Mouse (Mus musculus) limb, embryonic 11.5 days (tissue): ENCODE data around the gene Rnf181. TPM values are rescaled to one million over a fixed set of nuclear protein-coding genes. Genes with fewer than 3 reads are reported as not detected.

Source experiments
- ATAC-seq: fragments of 200-750 bp; cut with Nextera tagmentation; 2 replicates; pipeline ENCODE4 v1.8.0; 2017; ENCODE audit warnings: low read depth; ENCODE audit not compliant: insufficient number of reproducible peaks, low FRiP score, low TSS enrichment
- DNase-seq: peaks from one replicate; pipeline ENCODE4 v3.0.0-alpha.2; 2015; ENCODE audit warnings: low spot score
- H3K27ac ChIP-seq: fragments of 300-500 bp; sonication (generic); replicated peaks from 2 replicates; pipeline ENCODE4 v1.5.1; 2014; ENCODE audit warnings: low read depth, mild to moderate bottlenecking, low read length
- H3K27me3 ChIP-seq: fragments of 300-500 bp; sonication (generic); 2 replicates; pipeline ENCODE4 v1.6.1; 2014; ENCODE audit warnings: mild to moderate bottlenecking, low read length, mixed read lengths; ENCODE audit not compliant: control insufficient read depth, insufficient read depth
- H3K36me3 ChIP-seq: fragments of 300-500 bp; sonication (generic); 2 replicates; pipeline ENCODE4 v1.6.1; 2014; ENCODE audit warnings: mild to moderate bottlenecking, low read length, moderate library complexity, mixed read lengths; ENCODE audit not compliant: control insufficient read depth, insufficient read depth
- H3K4me1 ChIP-seq: fragments of 300-500 bp; sonication (generic); 2 replicates; pipeline ENCODE4 v1.6.1; 2014; ENCODE audit warnings: low read length, mixed read lengths; ENCODE audit not compliant: control insufficient read depth, insufficient read depth
- H3K4me2 ChIP-seq: fragments of 300-500 bp; sonication (generic); 2 replicates; pipeline ENCODE4 v1.6.1; 2014; ENCODE audit warnings: low read depth, mild to moderate bottlenecking, moderate library complexity; ENCODE audit not compliant: severe bottlenecking
- H3K4me3 ChIP-seq: fragments of 300-500 bp; sonication (generic); 2 replicates; pipeline ENCODE4 v1.5.1; 2014; ENCODE audit warnings: low read depth, low read length
- H3K9ac ChIP-seq: fragments of 300-500 bp; sonication (generic); 2 replicates; pipeline ENCODE4 v1.6.1; 2014; ENCODE audit warnings: mild to moderate bottlenecking, low read length
- H3K9me3 ChIP-seq: fragments of 300-500 bp; sonication (generic); 2 replicates; pipeline ENCODE4 v1.6.1; 2016; ENCODE audit warnings: low read length; ENCODE audit not compliant: control insufficient read depth
- WGBS: fragments of 180-500 bp; shearing (Covaris S2); extraction: QIAGEN DNeasy Blood & Tissue Kit; methylation state at CpG from one replicate; pipeline ENCODE4 v1.1.7; 2014; 5-methylcytosine and 5-hydroxymethylcytosine counted together
- polyA plus RNA-seq: library from polyadenylated mRNA; unstranded; fragments of >200 nt; fragmentation: Nextera tagmentation; extraction: Ambion mirVana; gene quantifications from 2 replicates; pipeline ENCODE4 v1.2.1, GENCODE M21; 2014

The Rnf181 gene
- polyA plus RNA-seq, 1 experiment from 2014 or later = 96.0 TPM

DNA sequence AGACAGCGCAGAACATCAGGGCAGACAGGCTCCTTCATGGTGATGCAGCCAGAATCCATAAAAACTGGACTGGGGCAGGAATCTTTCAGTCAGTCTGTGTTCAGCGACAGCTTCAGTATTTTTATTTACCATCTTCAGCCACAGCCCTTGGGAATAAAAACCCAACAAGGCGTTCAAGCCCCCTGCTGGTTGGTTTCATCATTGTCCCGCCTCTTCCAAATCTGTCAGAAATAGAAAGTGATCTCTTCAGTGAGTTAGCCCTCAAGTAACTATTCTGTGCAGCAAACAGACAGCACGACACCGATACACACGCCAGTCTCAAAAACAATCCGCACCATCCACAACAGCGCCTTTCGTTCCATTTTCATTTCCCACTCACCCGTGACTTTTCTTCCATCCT lies 47.7 kb downstream of the Rnf181 start:
- WGBS = 89% methylated on average over 11 of the region's 11 CpGs
- Histone ChIP-seq H3K27me3 (no peaks in the 10 kb centered on the region), H3K36me3 (peaks cover 16% of the 10 kb centered on the region), H3K4me1 (no peaks in the 10 kb centered on the region), H3K4me2 (no peak overlapping the region), H3K9ac (no peak overlapping the region), H3K27ac (no peak overlapping the region), H3K9me3 (no peaks in the 10 kb centered on the region), H3K4me3 (no peak overlapping the region)
- DNase-seq (peak; percentile 48), ATAC-seq (no peak)

DNA sequence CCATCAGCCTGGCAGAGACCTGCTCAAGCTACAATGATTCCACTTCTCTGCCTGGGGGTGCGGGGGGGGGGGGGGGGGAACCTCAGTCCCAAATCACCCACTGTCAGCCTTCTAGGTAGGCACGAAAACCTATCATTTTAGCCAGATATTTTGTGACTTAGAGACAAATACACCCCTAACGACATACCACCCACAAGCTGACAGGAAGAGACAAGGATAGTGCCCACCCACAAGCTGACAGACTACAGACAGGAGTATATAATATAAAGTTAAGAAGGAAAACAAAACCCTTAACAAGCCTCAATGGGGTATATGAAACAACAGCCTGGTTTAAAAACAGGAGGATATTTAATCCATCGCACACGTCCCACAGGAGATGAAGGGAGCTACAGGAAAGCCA lies 48.3 kb downstream of the Rnf181 start:
- ATAC-seq = no peak
- no peaks in the 10 kb centered on the region for H3K4me1 ChIP-seq
- no peak for DNase-seq
- H3K9me3 ChIP-seq = no peaks in the 10 kb centered on the region
- H3K27ac ChIP-seq = no peak overlapping the region
- H3K9ac ChIP-seq = no peak overlapping the region
- H3K4me3 ChIP-seq = no peak overlapping the region
- H3K36me3 ChIP-seq = peaks cover 16% of the 10 kb centered on the region
- H3K27me3 ChIP-seq = no peaks in the 10 kb centered on the region
- WGBS = 74% methylated on average over 5 of the region's 5 CpGs
- no peak overlapping the region for H3K4me2 ChIP-seq

- Histone ChIP-seq H3K36me3 (peaks cover 14% of the 10 kb centered on the region), H3K27me3 (no peaks in the 10 kb centered on the region), H3K27ac (no peak overlapping the region), H3K4me2 (no peak overlapping the region), H3K4me1 (no peaks in the 10 kb centered on the region), H3K4me3 (no peak overlapping the region), H3K9ac (no peak overlapping the region), H3K9me3 (no peaks in the 10 kb centered on the region)
- no peak for ATAC-seq
- WGBS = 77% methylated on average over 1 of the region's 1 CpGs
- DNase-seq = no peak
These were observed 50.7 kb downstream of the Rnf181 start for GRCm38 (mm10) chr6:72316044-72316443.

- Histone ChIP-seq H3K27ac (no peak overlapping the region), H3K27me3 (no peaks in the 10 kb centered on the region), H3K9me3 (no peaks in the 10 kb centered on the region), H3K36me3 (peaks cover 9% of the 10 kb centered on the region), H3K4me3 (no peak overlapping the region), H3K4me1 (no peaks in the 10 kb centered on the region), H3K4me2 (no peak overlapping the region), H3K9ac (no peak overlapping the region)
- DNase-seq = no peak
- WGBS = 89% methylated on average over 2 of the region's 2 CpGs
- ATAC-seq = no peak
These were observed 51.4 kb downstream of the Rnf181 start for GRCm38 (mm10) chr6:72315384-72315783.

DNA sequence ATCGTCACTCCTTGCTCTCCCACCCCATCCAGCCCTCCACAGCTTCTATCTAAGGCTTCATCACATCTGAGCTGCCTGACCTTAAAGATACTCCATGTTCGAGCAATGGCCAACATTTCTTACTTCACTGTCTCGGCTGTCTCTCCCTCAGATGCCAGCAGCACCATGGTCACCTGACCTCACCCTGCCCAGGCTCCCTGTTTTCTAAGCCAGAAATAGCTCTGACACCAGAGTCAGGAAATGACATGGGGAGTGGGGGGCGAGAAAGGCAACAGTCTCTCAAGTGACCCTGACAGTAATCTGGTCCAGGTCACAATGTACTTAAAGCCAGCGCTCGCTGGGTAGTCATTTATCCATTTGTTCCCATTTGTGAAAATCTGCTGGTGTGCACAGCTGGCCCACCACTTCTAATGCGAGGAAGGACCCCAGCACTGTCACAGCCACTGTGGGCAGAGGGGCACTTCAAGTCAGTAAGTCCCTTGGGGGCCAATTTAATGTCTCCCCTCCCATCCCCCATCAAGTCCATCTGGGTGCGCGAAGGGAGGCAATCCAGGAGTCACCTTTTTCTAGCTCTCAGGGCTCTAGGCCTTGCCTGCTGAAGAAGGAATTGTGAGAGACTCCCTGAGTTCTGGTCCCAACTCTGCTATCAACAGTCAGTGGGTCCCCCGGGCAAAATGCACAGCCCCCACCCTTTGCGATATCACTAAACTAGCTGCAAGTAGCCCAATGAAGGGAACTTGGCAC lies 53.5 kb downstream of the Rnf181 start:
- DNase-seq (no peak), ATAC-seq (no peak)
- Histone ChIP-seq H3K9me3 (no peaks in the 10 kb centered on the region), H3K27me3 (no peaks in the 10 kb centered on the region), H3K4me3 (no peak overlapping the region), H3K9ac (no peak overlapping the region), H3K4me2 (no peak overlapping the region), H3K27ac (no peak overlapping the region), H3K36me3 (peaks cover 5% of the 10 kb centered on the region; the same call in 1 of the 2 replicates), H3K4me1 (no peaks in the 10 kb centered on the region)
- 94% methylated on average over 11 of the region's 11 CpGs for WGBS

GRCm38 (mm10) chr6:72312198-72312597 lies 54.6 kb downstream of the Rnf181 start:
- Histone ChIP-seq H3K9ac (no peak overlapping the region), H3K4me3 (no peak overlapping the region), H3K9me3 (no peaks in the 10 kb centered on the region), H3K4me1 (no peaks in the 10 kb centered on the region), H3K36me3 (no peaks in the 10 kb centered on the region; the same call in 1 of the 2 replicates), H3K4me2 (no peak overlapping the region), H3K27ac (no peak overlapping the region), H3K27me3 (no peaks in the 10 kb centered on the region)
- 91% methylated on average over 3 of the region's 3 CpGs for WGBS
- DNase-seq (no peak), ATAC-seq (no peak)

Other genes with a start within 250 kb of the Rnf181 start
- 22.3 and 22.9 TPM in 2 replicates for gene Atoh8, start 131.4 kb downstream of the Rnf181 start, polyA plus RNA-seq
- gene Sftpb, start 62.3 kb downstream of the Rnf181 start, polyA plus RNA-seq = not detected in 2 replicates
- gene Usp39, start 21.8 kb downstream of the Rnf181 start, polyA plus RNA-seq = 98.7 and 101 TPM in 2 replicates
- 20.2 and 20.6 TPM in 2 replicates for gene 0610030E20Rik, start 19.6 kb downstream of the Rnf181 start, polyA plus RNA-seq
- 10.7 and 10.8 TPM in 2 replicates for gene Tmem150a, start 11.5 kb downstream of the Rnf181 start, polyA plus RNA-seq
- 15.2 and 17.0 TPM in 2 replicates for gene Vamp5, start 13.5 kb upstream of the Rnf181 start, polyA plus RNA-seq
- gene Vamp8, start 23.7 kb upstream of the Rnf181 start, polyA plus RNA-seq = 81.4 and 87.4 TPM in 2 replicates
- gene Ggcx, start 47.4 kb upstream of the Rnf181 start, polyA plus RNA-seq = 16.0 and 17.9 TPM in 2 replicates
- 490 and 507 TPM in 2 replicates for gene Mat2a, start 72.6 kb upstream of the Rnf181 start, polyA plus RNA-seq
- 0.17 TPM in 1 of 2 replicates, not detected in the other for gene Sh2d6, start 154.8 kb upstream of the Rnf181 start, polyA plus RNA-seq
- gene Capg, start 177.4 kb upstream of the Rnf181 start, polyA plus RNA-seq = 24.5 and 26.5 TPM in 2 replicates
- 15.8 and 16.8 TPM in 2 replicates for gene Elmod3, start 231.5 kb upstream of the Rnf181 start, polyA plus RNA-seq
- gene Retsat, start 231.5 kb upstream of the Rnf181 start, polyA plus RNA-seq = 10.5 and 11.2 TPM in 2 replicates